Mouse (Mus musculus) liver, postnatal 0 days (tissue): ENCODE measurements around the gene Numb.
A peak's percentile ranks its signal among the peaks of the same experiment; 100 is the strongest.

Source experiments
- CTCF ChIP-seq: sonication (generic); IDR thresholded peaks from 2 replicates; pipeline ENCODE4 v1.5.1; 2016; ENCODE audit warnings: antibody characterized with exemption, low read depth
- EP300 ChIP-seq: IDR thresholded peaks from 2 replicates; pipeline ENCODE4 v1.6.1; 2016; ENCODE audit warnings: antibody characterized with exemption, low read depth, mild to moderate bottlenecking

DNA sequence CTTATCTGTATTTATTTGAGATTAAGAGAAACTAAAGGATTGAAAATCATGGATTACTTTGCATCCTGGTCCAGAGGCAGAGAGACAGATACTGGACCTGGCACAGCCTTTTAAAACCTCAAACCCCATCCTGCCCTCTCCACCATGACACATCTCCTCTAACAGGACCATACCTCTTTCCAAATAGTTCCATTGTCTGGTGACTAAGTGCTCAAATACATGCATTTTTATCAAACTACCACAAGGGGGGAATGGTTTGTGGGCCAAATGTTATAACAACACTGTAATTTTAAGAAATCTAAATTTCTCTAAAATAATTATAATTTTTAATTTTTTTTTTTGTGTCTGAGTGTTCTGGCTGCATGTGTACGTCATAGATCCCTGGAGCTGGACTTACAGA is 57.2 kb downstream of the Numb start:
- TF ChIP-seq CTCF (peak; percentile 22; the same call in 1 of the 2 replicates), EP300 (no peak)
